Mouse (Mus musculus) hindbrain, embryonic 14.5 days (tissue): ENCODE measurements at regions not wholly inside any gene's neighbourhood (a gene's known extent, or its start where the extent isn't known, plus 50 kb on each side); places are given as distances from the start of the nearest gene placed in this dataset.

Experiments used
- ATAC-seq: fragments of 200-750 bp; cut with Nextera tagmentation; 2 replicates; pipeline ENCODE4 v1.8.0; 2017; ENCODE audit warnings: moderate number of reproducible peaks, mild to moderate bottlenecking, moderate TSS enrichment, moderate library complexity; ENCODE audit not compliant: low FRiP score
- DNase-seq: peaks from one replicate; pipeline ENCODE4 v3.0.0-alpha.2; 2015; ENCODE audit warnings: low spot score
- H3K27ac ChIP-seq: fragments of 300-500 bp; sonication (generic); 2 replicates; pipeline ENCODE4 v1.5.1; 2014; ENCODE audit warnings: mild to moderate bottlenecking, moderate library complexity
- H3K27me3 ChIP-seq: fragments of 300-500 bp; sonication (generic); 2 replicates; pipeline ENCODE4 v1.6.1; 2014; ENCODE audit warnings: mild to moderate bottlenecking, low read length, mixed read lengths; ENCODE audit not compliant: control insufficient read depth, insufficient read depth
- H3K36me3 ChIP-seq: fragments of 300-500 bp; sonication (generic); replicated peaks from 2 replicates; pipeline ENCODE4 v1.6.1; 2014; ENCODE audit not compliant: control insufficient read depth, insufficient read depth
- H3K4me1 ChIP-seq: fragments of 300-500 bp; sonication (generic); replicated peaks from 2 replicates; pipeline ENCODE4 v1.6.1; 2014; ENCODE audit warnings: antibody characterized with exemption, low read length, mixed read lengths; ENCODE audit not compliant: control insufficient read depth, insufficient read depth
- H3K4me2 ChIP-seq: fragments of 300-500 bp; sonication (generic); replicated peaks from 2 replicates; pipeline ENCODE4 v1.6.1; 2014; ENCODE audit warnings: mild to moderate bottlenecking, moderate library complexity
- H3K4me3 ChIP-seq: fragments of 300-500 bp; sonication (generic); replicated peaks from 2 replicates; pipeline ENCODE4 v1.5.1; 2014; ENCODE audit warnings: mild to moderate bottlenecking, low read length
- H3K9ac ChIP-seq: fragments of 300-500 bp; sonication (generic); 2 replicates; pipeline ENCODE4 v1.6.1; 2014
- H3K9me3 ChIP-seq: fragments of 300-500 bp; sonication (generic); 2 replicates; pipeline ENCODE4 v1.6.1; 2016; ENCODE audit warnings: low read length; ENCODE audit not compliant: control insufficient read depth
- WGBS: fragments of 180-500 bp; shearing (Covaris S2); extraction: QIAGEN DNeasy Blood & Tissue Kit; methylation state at CpG from one replicate; pipeline ENCODE4 v1.1.7; 2014; 5-methylcytosine and 5-hydroxymethylcytosine counted together

- ATAC-seq (peak; percentile 55; the same call in 1 of the 2 replicates), DNase-seq (peak; percentile 94)
- WGBS = 5% methylated on average over 4 of the region's 4 CpGs
These were observed 73.8 kb upstream of the Galnt15 start for GRCm38 (mm10) chr14:31954945-31955344.

GRCm38 (mm10) chr14:31957211-31957638, 71.6 kb upstream of the Galnt15 start:
- Histone ChIP-seq H3K9me3 (no peaks in the 10 kb centered on the region), H3K27ac (no peak overlapping the region), H3K4me3 (no peak overlapping the region), H3K4me2 (no peak overlapping the region), H3K9ac (no peak overlapping the region), H3K4me1 (no peaks in the 10 kb centered on the region), H3K36me3 (no peaks in the 10 kb centered on the region), H3K27me3 (no peaks in the 10 kb centered on the region)
- DNase-seq (no peak), ATAC-seq (no peak)
- 90% methylated on average over 10 of the region's 10 CpGs for WGBS

More at GRCm38 (mm10) chr14:31954945-31955344, 73.8 kb upstream of the Galnt15 start:
- Histone ChIP-seq H3K4me2 (no peak overlapping the region), H3K4me1 (no peaks in the 10 kb centered on the region), H3K36me3 (no peaks in the 10 kb centered on the region), H3K9me3 (no peaks in the 10 kb centered on the region), H3K27ac (no peak overlapping the region), H3K27me3 (no peaks in the 10 kb centered on the region), H3K9ac (no peak overlapping the region), H3K4me3 (no peak overlapping the region)

- 93% methylated on average over 9 of the region's 9 CpGs for WGBS
- no peak for DNase-seq
- H3K27me3 ChIP-seq = no peaks in the 10 kb centered on the region
- no peak overlapping the region for H3K27ac ChIP-seq
- H3K9me3 ChIP-seq = no peaks in the 10 kb centered on the region
- no peaks in the 10 kb centered on the region for H3K4me1 ChIP-seq
- no peak overlapping the region for H3K9ac ChIP-seq
- H3K4me3 ChIP-seq = no peak overlapping the region
- H3K36me3 ChIP-seq = no peaks in the 10 kb centered on the region
- no peak overlapping the region for H3K4me2 ChIP-seq
- no peak for ATAC-seq
These were observed 68.5 kb upstream of the Galnt15 start for GRCm38 (mm10) chr14:31960201-31960854.

GRCm38 (mm10) chr14:31961442-31961841, 67.3 kb upstream of the Galnt15 start:
- Histone ChIP-seq H3K36me3 (no peaks in the 10 kb centered on the region), H3K4me3 (no peak overlapping the region), H3K9me3 (no peaks in the 10 kb centered on the region), H3K4me1 (no peaks in the 10 kb centered on the region), H3K27me3 (no peaks in the 10 kb centered on the region), H3K4me2 (no peak overlapping the region), H3K9ac (no peak overlapping the region), H3K27ac (no peak overlapping the region)
- no peak for DNase-seq
- WGBS = 86% methylated on average over 5 of the region's 5 CpGs
- no peak for ATAC-seq

- Histone ChIP-seq H3K4me2 (no peak overlapping the region), H3K36me3 (no peaks in the 10 kb centered on the region), H3K9me3 (no peaks in the 10 kb centered on the region), H3K27ac (no peak overlapping the region), H3K4me3 (no peak overlapping the region), H3K4me1 (no peaks in the 10 kb centered on the region), H3K9ac (no peak overlapping the region), H3K27me3 (no peaks in the 10 kb centered on the region)
- WGBS = 55% methylated on average over 12 of the region's 12 CpGs
- DNase-seq = no peak
- ATAC-seq = no peak
These were observed 65.5 kb upstream of the Galnt15 start for GRCm38 (mm10) chr14:31963131-31963911.

- Histone ChIP-seq H3K4me3 (no peak overlapping the region), H3K27ac (no peak overlapping the region), H3K4me2 (no peak overlapping the region), H3K9me3 (no peaks in the 10 kb centered on the region), H3K36me3 (no peaks in the 10 kb centered on the region), H3K27me3 (no peaks in the 10 kb centered on the region), H3K9ac (no peak overlapping the region), H3K4me1 (no peaks in the 10 kb centered on the region)
- no peak for ATAC-seq
- DNase-seq = no peak
- 58% methylated on average over 2 of the region's 2 CpGs for WGBS
These were observed 64.7 kb upstream of the Galnt15 start for GRCm38 (mm10) chr14:31964076-31964475.

- Histone ChIP-seq H3K27ac (no peak overlapping the region), H3K9me3 (no peaks in the 10 kb centered on the region), H3K9ac (no peak overlapping the region), H3K4me1 (no peaks in the 10 kb centered on the region), H3K4me2 (no peak overlapping the region), H3K4me3 (no peak overlapping the region), H3K36me3 (no peaks in the 10 kb centered on the region), H3K27me3 (no peaks in the 10 kb centered on the region)
- 89% methylated on average over 4 of the region's 4 CpGs for WGBS
- DNase-seq = no peak
- ATAC-seq = no peak
These were observed 64.0 kb upstream of the Galnt15 start for GRCm38 (mm10) chr14:31964831-31965230.

- 95% methylated on average over 4 of the region's 4 CpGs for WGBS
- no peak for ATAC-seq
These were observed 59.3 kb upstream of the Galnt15 start for GRCm38 (mm10) chr14:31969531-31969930.

GRCm38 (mm10) chr14:31970245-31970830, 58.5 kb upstream of the Galnt15 start:
- Histone ChIP-seq H3K27ac (no peak overlapping the region), H3K4me2 (no peak overlapping the region), H3K9ac (no peak overlapping the region), H3K36me3 (no peaks in the 10 kb centered on the region), H3K4me3 (no peak overlapping the region), H3K9me3 (no peaks in the 10 kb centered on the region), H3K4me1 (no peaks in the 10 kb centered on the region), H3K27me3 (no peaks in the 10 kb centered on the region)
- ATAC-seq (no peak), DNase-seq (no peak)
- WGBS = 87% methylated on average over 3 of the region's 3 CpGs

More at GRCm38 (mm10) chr14:31969531-31969930, 59.3 kb upstream of the Galnt15 start:
- Histone ChIP-seq H3K36me3 (no peaks in the 10 kb centered on the region), H3K9ac (no peak overlapping the region), H3K27ac (no peak overlapping the region), H3K4me1 (no peaks in the 10 kb centered on the region), H3K9me3 (no peaks in the 10 kb centered on the region), H3K4me3 (no peak overlapping the region), H3K4me2 (no peak overlapping the region), H3K27me3 (no peaks in the 10 kb centered on the region)
- DNase-seq = no peak
